ENCODE assay signal across 8 mouse cellular contexts in the genomic region with DNA sequence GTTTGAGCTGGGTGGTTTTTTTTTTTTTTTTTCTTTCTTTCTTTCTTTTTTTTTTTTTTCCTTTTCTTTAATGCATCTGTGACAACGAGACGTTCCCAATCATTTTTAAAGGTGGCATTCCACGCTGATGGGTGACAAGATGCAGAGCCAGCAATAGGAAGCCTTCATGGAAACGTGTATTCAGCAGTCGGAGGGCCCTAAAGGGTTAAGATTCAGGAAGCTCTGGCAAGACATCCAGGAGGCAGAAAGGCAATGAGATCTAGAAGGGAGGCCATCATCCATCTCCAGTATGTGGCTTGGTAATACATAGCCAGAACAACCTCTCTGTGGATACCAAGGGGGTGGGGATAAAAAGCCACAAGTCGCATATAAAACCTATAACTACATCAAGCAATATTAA.
DNase-seq lines count a peak whose midpoint lies in the region; ATAC-seq and TF ChIP-seq lines count a peak whose summit lies in the region.

No protein-coding gene starts in this region.

- no peaks in the 10 kb centered on the region for H3K27me3 ChIP-seq in cerebellum, adult 2 months (ENCODE audit: control insufficient read depth, insufficient read depth, low read length)
- H3K27me3 ChIP-seq in forebrain, embryonic 14.5 days (replicated peaks; ENCODE audit: control insufficient read depth, insufficient read depth, low read length): no peaks in the 10 kb centered on the region
- H3K27me3 ChIP-seq in liver, embryonic 16.5 days (ENCODE audit: control insufficient read depth, insufficient read depth, low read depth, low read length): peaks cover 40% of the 10 kb centered on the region

- H3K4me2 ChIP-seq in forebrain, embryonic 14.5 days (ENCODE audit: low read length): peak overlapping the region; percentile 80
- H3K4me2 ChIP-seq in liver, embryonic 16.5 days (ENCODE audit: low read depth, low read length): peak overlapping the region; percentile 73

- in situ Hi-C loops in ES-E14 (cut with MboI; ENCODE audit: low sequenced_read_pairs in 2 of 2, unreplicated experiment in 2 of 2): no loop called here

- WGBS in cerebellum, adult 2 months: 10% methylated on average over 6 of the region's 6 CpGs
- 3% methylated on average over 6 of the region's 6 CpGs for WGBS in forebrain, embryonic 14.5 days
- 20% methylated on average over 6 of the region's 6 CpGs for WGBS in liver, embryonic 16.5 days (ENCODE audit: insufficient replicate concordance)

- H3K4me3 ChIP-seq in cerebellum, adult 2 months (replicated peaks; ENCODE audit: insufficient read depth, low read depth, low read length): peak overlapping the region; percentile 81
- H3K4me3 ChIP-seq in ES-E14 (ENCODE audit: insufficient read depth in 1 of 2, low read depth in 1 of 2, low read length in 2 of 2, poor library complexity in 1 of 2, severe bottlenecking in 1 of 2): peak overlapping the region; percentile 80 to 85
- peak overlapping the region; percentile 91 for H3K4me3 ChIP-seq in forebrain, embryonic 14.5 days (ENCODE audit: low read depth, low read length)
- no peak overlapping the region; the same call in 1 of the 2 replicates for H3K4me3 ChIP-seq in liver, embryonic 16.5 days (ENCODE audit: low read depth, low read length)

- H3K9me3 ChIP-seq in ES-E14 (ENCODE audit: control insufficient read depth, insufficient read depth, low read depth, low read length): no peaks in the 10 kb centered on the region
- H3K9me3 ChIP-seq in forebrain, embryonic 14.5 days (replicated peaks; ENCODE audit: control insufficient read depth, low read length): no peaks in the 10 kb centered on the region
- no peaks in the 10 kb centered on the region for H3K9me3 ChIP-seq in liver, embryonic 16.5 days (replicated peaks; ENCODE audit: control insufficient read depth, low read length)

- no peaks in the 10 kb centered on the region for H3K36me3 ChIP-seq in ES-E14 (ENCODE audit: control insufficient read depth, insufficient read depth, low read length, poor library complexity, severe bottlenecking)
- no peaks in the 10 kb centered on the region for H3K36me3 ChIP-seq in forebrain, embryonic 14.5 days (ENCODE audit: control insufficient read depth, insufficient read depth, low read length)
- no peaks in the 10 kb centered on the region for H3K36me3 ChIP-seq in liver, embryonic 16.5 days (ENCODE audit: control insufficient read depth, insufficient read depth)

- no peak for ATAC-seq in forebrain, embryonic 14.5 days
- no peak for ATAC-seq in liver, embryonic 16.5 days (ENCODE audit: low read depth)

- DNase-seq in cerebellum, adult 2 months: peak; percentile 38 to 45
- DNase-seq in cerebellum, adult 11 months: no peak
- DNase-seq in ES-E14 (ENCODE audit: low read depth, low spot score): no peak
- DNase-seq in forebrain, embryonic 14.5 days (ENCODE audit: low spot score): peak; percentile 79
- DNase-seq in frontal cortex, postnatal 25 days (ENCODE audit: low spot score in 2 of 2): no peak
- no peak for DNase-seq in gastrocnemius, postnatal 10 days
- no peak for DNase-seq in layer of hippocampus, postnatal 25 days (ENCODE audit: extremely low spot score in 1 of 2, low spot score in 1 of 2)

- no peak overlapping the region for H3K9ac ChIP-seq in ES-E14 (ENCODE audit: insufficient read depth, low read depth, low read length, poor library complexity, severe bottlenecking)
- peak overlapping the region; percentile 99 for H3K9ac ChIP-seq in forebrain, embryonic 14.5 days (ENCODE audit: low read length)
- H3K9ac ChIP-seq in liver, embryonic 16.5 days (ENCODE audit: low read depth, low read length): no peak overlapping the region

- TF ChIP-seq POLR2A in cerebellum, adult 2 months (IDR thresholded peaks at IDR 0.05; ENCODE audit: borderline replicate concordance, insufficient read depth, low read length): no peak

- peaks cover 3% of the 10 kb centered on the region; the same call in 1 of the 2 replicates for H3K4me1 ChIP-seq in cerebellum, adult 2 months (ENCODE audit: control insufficient read depth, insufficient read depth, low read length)
- peaks cover 0 to 4% of the 10 kb centered on the region in 2 experiments; a peak in 2 of 4 replicates for H3K4me1 ChIP-seq in ES-E14 (ENCODE audit: control insufficient read depth in 2 of 2, insufficient read depth in 2 of 2, low read length in 2 of 2, poor library complexity in 1 of 2)
- peaks cover 15% of the 10 kb centered on the region; the same call in 1 of the 2 replicates for H3K4me1 ChIP-seq in forebrain, embryonic 14.5 days (ENCODE audit: control insufficient read depth, insufficient read depth, low read length)
- H3K4me1 ChIP-seq in liver, embryonic 16.5 days (ENCODE audit: control insufficient read depth, low read depth, low read length): no peaks in the 10 kb centered on the region

- TF ChIP-seq CTCF in cerebellum, adult 2 months (IDR thresholded peaks at IDR 0.05; ENCODE audit: borderline replicate concordance, insufficient read depth, low read depth, low read length): no peak

- H3K27ac ChIP-seq in cerebellum, adult 2 months (ENCODE audit: insufficient read depth, low read length): no peak overlapping the region; the same call in 1 of the 2 replicates
- H3K27ac ChIP-seq in ES-E14 (ENCODE audit: insufficient read depth, low read depth, low read length, poor library complexity, severe bottlenecking): no peak overlapping the region
- H3K27ac ChIP-seq in forebrain, embryonic 14.5 days (ENCODE audit: low read depth, low read length): peak overlapping the region; percentile 99
- H3K27ac ChIP-seq in liver, embryonic 16.5 days (ENCODE audit: low read length): no peak overlapping the region

TF ChIP-seq in ES-E14, 5 proteins besides CTCF, POLR2A, EP300 and RAD21:
- TF ChIP-seq ZNF384 (IDR thresholded peaks at IDR 0.05; ENCODE audit: low read depth, low read length) (peak; percentile 78; the same call in 1 of the 2 replicates), MAFK (IDR thresholded peaks at IDR 0.05; ENCODE audit: insufficient read depth, low read depth, low read length) (no peak)
TF ChIP-seq in ES-E14: peak in this region for 1.

Comparison
In these comparisons a context has a peak if more than half of its experiments do, and no peak if none do; other contexts are left out.
1. DNase-seq: peak in cerebellum, adult 2 months (2 of 2) and forebrain, embryonic 14.5 days (single experiment); none in cerebellum, adult 11 months (single experiment), ES-E14 (single experiment), frontal cortex, postnatal 25 days (0 of 2), gastrocnemius, postnatal 10 days (single experiment) and layer of hippocampus, postnatal 25 days (0 of 2).